ENCODE assay signal across 27 mouse cellular contexts in genomic region chr13:17671122-17671521, GRCm38 (mm10). TPM values are rescaled to one million over a fixed set of nuclear protein-coding genes. Genes with fewer than 3 reads are reported as not detected.
DNase-seq lines count a peak whose midpoint lies in the region; ATAC-seq lines count a peak whose summit lies in the region.
"Had no signal": no experiment of that assay in that cellular context is flagged by ENCODE, and none has a peak within 500 bp of the region (broad histone marks: within the 10 kb centered on the region; RNA-seq: fewer than 3 reads in every experiment).

No protein-coding gene starts in this region.

- no peak overlapping the region for H3K4me3 ChIP-seq in kidney, embryonic 15.5 days (replicated peaks)
- H3K4me3 ChIP-seq in liver, embryonic 15.5 days (replicated peaks), result no peak overlapping the region
- H3K4me3 ChIP-seq: embryonic facial prominence, embryonic 13.5 days; heart, adult 2 months; heart, embryonic 13.5 days; hindbrain, embryonic 15.5 days; layer of hippocampus, adult 2 months; left cerebral cortex, adult 2 months; limb, embryonic 13.5 days; midbrain, embryonic 10.5 days; midbrain, embryonic 15.5 days; neural tube, embryonic 15.5 days had no signal

- no peaks in the 10 kb centered on the region for H3K9me3 ChIP-seq in kidney, embryonic 15.5 days (replicated peaks)
- no peaks in the 10 kb centered on the region for H3K9me3 ChIP-seq in liver, embryonic 15.5 days (replicated peaks)
- H3K9me3 ChIP-seq: embryonic facial prominence, embryonic 13.5 days; heart, embryonic 13.5 days; hindbrain, embryonic 15.5 days; limb, embryonic 13.5 days; midbrain, embryonic 10.5 days; midbrain, embryonic 15.5 days; neural tube, embryonic 15.5 days had no signal

- no peak overlapping the region for H3K9ac ChIP-seq in kidney, embryonic 15.5 days
- H3K9ac ChIP-seq in liver, embryonic 15.5 days, result no peak overlapping the region
- H3K9ac ChIP-seq: embryonic facial prominence, embryonic 13.5 days; forebrain, postnatal 0 days; heart, embryonic 13.5 days; hindbrain, embryonic 15.5 days; limb, embryonic 13.5 days; lung, embryonic 14.5 days; midbrain, embryonic 15.5 days; neural tube, embryonic 15.5 days had no signal

- WGBS in kidney, embryonic 15.5 days, result 56% methylated on average over 1 of the region's 1 CpGs
- 28% methylated on average over 1 of the region's 1 CpGs for WGBS in liver, embryonic 15.5 days (ENCODE audit: insufficient replicate concordance)

- H3K27ac ChIP-seq in kidney, embryonic 15.5 days, result no peak overlapping the region
- H3K27ac ChIP-seq in liver, embryonic 15.5 days (replicated peaks), result no peak overlapping the region
- H3K27ac ChIP-seq: embryonic facial prominence, embryonic 13.5 days; heart, adult 2 months; heart, embryonic 13.5 days; hindbrain, embryonic 15.5 days; layer of hippocampus, adult 2 months; left cerebral cortex, adult 2 months; limb, embryonic 13.5 days; midbrain, embryonic 10.5 days; midbrain, embryonic 15.5 days; neural tube, embryonic 15.5 days had no signal

- no peaks in the 10 kb centered on the region for H3K4me1 ChIP-seq in kidney, embryonic 15.5 days
- H3K4me1 ChIP-seq in liver, embryonic 15.5 days (replicated peaks), result no peaks in the 10 kb centered on the region
- H3K4me1 ChIP-seq: embryonic facial prominence, embryonic 13.5 days; heart, embryonic 13.5 days; hindbrain, embryonic 15.5 days; limb, embryonic 13.5 days; midbrain, embryonic 10.5 days; midbrain, embryonic 15.5 days; neural tube, embryonic 15.5 days had no signal

- no peaks in the 10 kb centered on the region for H3K36me3 ChIP-seq in kidney, embryonic 15.5 days
- no peaks in the 10 kb centered on the region for H3K36me3 ChIP-seq in liver, embryonic 15.5 days (replicated peaks)
- H3K36me3 ChIP-seq: embryonic facial prominence, embryonic 13.5 days; heart, embryonic 13.5 days; hindbrain, embryonic 15.5 days; limb, embryonic 13.5 days; midbrain, embryonic 10.5 days; midbrain, embryonic 15.5 days; neural tube, embryonic 15.5 days had no signal

- peak; percentile 27 to 50 for DNase-seq in kidney, adult 8-10 months
- DNase-seq in kidney, adult 18-20 months, result no peak
- DNase-seq in kidney, postnatal 25 days, result peak; percentile 8 to 51
- no peak for DNase-seq in spleen, postnatal 14 days (ENCODE audit: low spot score in 2 of 2)
- DNase-seq in cerebellum, postnatal 4 days (ENCODE audit: low spot score in 2 of 2), result no peak
- DNase-seq: adrenal gland, postnatal 14 days; cerebellum, adult 11 months; cerebellum, adult 9-11 months; forebrain, postnatal 0 days; heart, adult 2 months; heart, postnatal 10 days; lung, embryonic 14.5 days; right cerebral cortex, postnatal 25 days; thymus, adult 18-20 months; thymus, postnatal 25 days had no signal

- no peaks in the 10 kb centered on the region for H3K27me3 ChIP-seq in kidney, embryonic 15.5 days
- no peaks in the 10 kb centered on the region for H3K27me3 ChIP-seq in liver, embryonic 15.5 days
- H3K27me3 ChIP-seq: embryonic facial prominence, embryonic 13.5 days; heart, embryonic 13.5 days; hindbrain, embryonic 15.5 days; limb, embryonic 13.5 days; midbrain, embryonic 15.5 days; neural tube, embryonic 15.5 days had no signal

- peak; percentile 92 for ATAC-seq in kidney, embryonic 15.5 days (replicated peaks; ENCODE audit: low FRiP score)
- ATAC-seq in liver, embryonic 15.5 days (ENCODE audit: insufficient read depth), result peak; percentile 78
- ATAC-seq: CD4-positive, CD25-positive, alpha-beta regulatory T cell, adult 4 months; forebrain, postnatal 0 days; midbrain, embryonic 15.5 days had no signal

- H3K4me2 ChIP-seq in kidney, embryonic 15.5 days, result no peak overlapping the region
- no peak overlapping the region for H3K4me2 ChIP-seq in liver, embryonic 15.5 days
- H3K4me2 ChIP-seq: embryonic facial prominence, embryonic 13.5 days; heart, embryonic 13.5 days; hindbrain, embryonic 15.5 days; limb, embryonic 13.5 days; lung, embryonic 14.5 days; midbrain, embryonic 15.5 days; neural tube, embryonic 15.5 days had no signal

RNA-seq across cellular contexts. Expression of gene Mplkip, which starts 23.9 kb away (rescaled TPM):
- polyA plus RNA-seq in kidney, embryonic 15.5 days (2015; fragmentation: Nextera tagmentation; extraction: Ambion mirVana), result 49.8 and 54.4 TPM in 2 replicates
- polyA plus RNA-seq in liver, embryonic 15.5 days (2015; fragmentation: Nextera tagmentation; extraction: Ambion mirVana), result 19.0 and 22.5 TPM in 2 replicates

RNA-seq across cellular contexts. Expression of gene Sugct, which starts 24.2 kb away (rescaled TPM):
- 10.5 and 10.8 TPM in 2 replicates for polyA plus RNA-seq in kidney, embryonic 15.5 days (2015; fragmentation: Nextera tagmentation; extraction: Ambion mirVana)
- polyA plus RNA-seq in liver, embryonic 15.5 days (2015; fragmentation: Nextera tagmentation; extraction: Ambion mirVana), result 4.7 and 5.2 TPM in 2 replicates

Comparison
In these comparisons a context has a peak if more than half of its experiments do, and no peak if none do; other contexts are left out.
1. DNase-seq: peak in kidney, adult 8-10 months (2 of 2) and kidney, postnatal 25 days (2 of 2); none in kidney, adult 18-20 months (single experiment), spleen, postnatal 14 days (0 of 2) and cerebellum, postnatal 4 days (0 of 2).